Mouse (Mus musculus) heart, postnatal 0 days (tissue): Measurements from ENCODE around the gene Larp7.

Source experiments
- CTCF ChIP-seq: IDR thresholded peaks from 2 replicates; pipeline ENCODE4 v1.5.1; 2016; ENCODE audit warnings: antibody characterized with exemption, control low read depth, low read depth
- EP300 ChIP-seq: IDR thresholded peaks from 2 replicates; pipeline ENCODE4 v1.6.1; 2016; ENCODE audit warnings: antibody characterized with exemption, low read depth

DNA sequence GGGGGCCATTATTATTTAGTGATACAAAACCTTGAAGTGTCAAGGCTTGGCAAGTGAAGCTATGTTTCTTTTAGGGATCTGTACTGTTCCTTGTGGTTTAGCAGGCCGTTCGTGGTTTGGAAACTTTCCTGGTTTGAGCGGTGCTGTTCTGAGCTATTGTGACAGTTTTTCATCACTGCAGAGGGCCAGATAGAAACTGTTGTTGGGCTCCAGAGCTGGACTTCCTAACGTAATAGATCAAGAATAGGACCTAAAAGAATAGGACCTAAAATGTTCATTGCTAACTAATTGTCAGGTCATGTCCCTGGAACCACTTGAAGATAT lies 533 bp upstream of the Larp7 start:
- TF ChIP-seq CTCF (no peak), EP300 (no peak)
